26 mouse cellular contexts compared by ENCODE assay signal in the genomic region with DNA sequence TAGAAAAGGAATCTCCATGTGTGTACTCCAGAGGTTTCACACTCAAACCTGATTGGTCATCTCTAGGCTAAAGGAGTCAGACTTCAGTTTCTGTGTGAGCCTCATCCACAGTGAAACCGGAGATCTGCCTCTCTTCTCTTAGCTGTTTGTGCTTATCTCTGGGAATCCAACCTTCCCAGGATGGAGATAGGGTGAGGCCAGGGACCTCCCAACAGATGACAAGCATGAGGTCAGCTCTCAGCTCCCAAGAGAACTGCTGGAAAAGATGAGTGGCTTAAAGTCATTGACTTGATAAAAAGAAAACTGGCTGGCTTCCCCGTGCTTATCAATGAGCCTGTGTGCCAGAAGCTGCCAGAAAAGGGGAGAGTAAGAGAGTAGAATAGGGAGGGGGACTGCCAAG.
DNase-seq lines count a peak whose midpoint lies in the region; ATAC-seq lines count a peak whose summit lies in the region.
"Had no signal": no experiment of that assay in that cellular context is flagged by ENCODE, and none has a peak within 500 bp of the region (broad histone marks: within the 10 kb centered on the region; RNA-seq: fewer than 3 reads in every experiment).

No protein-coding gene starts in this region.

- H3K4me3 ChIP-seq in heart, embryonic 10.5 days = no peak overlapping the region
- H3K4me3 ChIP-seq in heart, embryonic 14.5 days (ENCODE audit: control insufficient read depth in 1 of 2, insufficient read depth in 1 of 2, low read depth in 1 of 2, low read length in 2 of 2) = no peak overlapping the region
- H3K4me3 ChIP-seq in liver, embryonic 13.5 days (replicated peaks) = no peak overlapping the region
- H3K4me3 ChIP-seq: forebrain, embryonic 10.5 days; forebrain, embryonic 13.5 days had no signal

- intact Hi-C loops in heart, postnatal 36 days (cut with DNase I) = no loop called here

- peak; percentile 61; the same call in 1 of the 2 replicates for ATAC-seq in heart, embryonic 14.5 days (ENCODE audit: insufficient number of reproducible peaks, insufficient read depth, low FRiP score, low read depth)
- ATAC-seq in liver, embryonic 13.5 days (ENCODE audit: low read depth) = 0 out of 2 replicates have a peak, but pooled peaks have one; percentile 15
- ATAC-seq: forebrain, embryonic 13.5 days; forebrain, embryonic 16.5 days; inflammation-experienced regulatory T-cells, adult 6 months; intestine, embryonic 16.5 days; Patski had no signal

- H3K27ac ChIP-seq in heart, embryonic 10.5 days = 0 out of 2 replicates have a peak overlapping the region, but pooled peaks have one; percentile 22
- peak overlapping the region in 1 of 2 experiments; percentile 16; a peak in 1 of 4 replicates for H3K27ac ChIP-seq in heart, embryonic 14.5 days (replicated peaks in 1 of 2; ENCODE audit: control insufficient read depth in 1 of 2, insufficient read depth in 1 of 2, low read depth in 2 of 2, low read length in 2 of 2)
- H3K27ac ChIP-seq in liver, embryonic 13.5 days = no peak overlapping the region
- H3K27ac ChIP-seq: forebrain, embryonic 10.5 days; forebrain, embryonic 13.5 days; hindbrain, embryonic 14.5 days; hindbrain, postnatal 0 days had no signal

- H3K9ac ChIP-seq in heart, embryonic 14.5 days (ENCODE audit: low read length) = no peak overlapping the region
- H3K9ac ChIP-seq in liver, embryonic 13.5 days = no peak overlapping the region
- H3K9ac ChIP-seq: forebrain, embryonic 13.5 days; hindbrain, embryonic 14.5 days had no signal

- no peaks in the 10 kb centered on the region for H3K9me3 ChIP-seq in heart, embryonic 10.5 days
- H3K9me3 ChIP-seq in heart, embryonic 14.5 days (ENCODE audit: control insufficient read depth, low read length) = no peaks in the 10 kb centered on the region
- H3K9me3 ChIP-seq in liver, embryonic 13.5 days (replicated peaks) = no peaks in the 10 kb centered on the region
- H3K9me3 ChIP-seq: forebrain, embryonic 10.5 days; forebrain, embryonic 13.5 days had no signal

- H3K27me3 ChIP-seq in heart, embryonic 10.5 days (ENCODE audit: insufficient read depth, poor library complexity, severe bottlenecking) = no peaks in the 10 kb centered on the region
- H3K27me3 ChIP-seq in heart, embryonic 14.5 days (ENCODE audit: control insufficient read depth, insufficient read depth, low read length) = no peaks in the 10 kb centered on the region
- no peaks in the 10 kb centered on the region for H3K27me3 ChIP-seq in liver, embryonic 13.5 days
- H3K27me3 ChIP-seq: CH12.LX; forebrain, embryonic 13.5 days had no signal

- WGBS in heart, embryonic 10.5 days = 8% methylated on average over 2 of the region's 2 CpGs
- WGBS in heart, embryonic 14.5 days = 10% methylated on average over 2 of the region's 2 CpGs
- 16% methylated on average over 2 of the region's 2 CpGs for WGBS in liver, embryonic 13.5 days (ENCODE audit: insufficient replicate concordance)

- H3K4me1 ChIP-seq in heart, embryonic 10.5 days = peaks cover 20% of the 10 kb centered on the region
- peaks cover 9 to 28% of the 10 kb centered on the region in 2 experiments for H3K4me1 ChIP-seq in heart, embryonic 14.5 days (ENCODE audit: control insufficient read depth in 2 of 2, insufficient read depth in 2 of 2, low read length in 2 of 2)
- H3K4me1 ChIP-seq in liver, embryonic 13.5 days (replicated peaks) = no peaks in the 10 kb centered on the region; the same call in 1 of the 2 replicates
- H3K4me1 ChIP-seq: forebrain, embryonic 10.5 days; forebrain, embryonic 13.5 days had no signal

- H3K36me3 ChIP-seq in heart, embryonic 10.5 days = no peaks in the 10 kb centered on the region
- H3K36me3 ChIP-seq in heart, embryonic 14.5 days (ENCODE audit: control insufficient read depth, insufficient read depth, low read length) = no peaks in the 10 kb centered on the region
- no peaks in the 10 kb centered on the region for H3K36me3 ChIP-seq in liver, embryonic 13.5 days
- H3K36me3 ChIP-seq: forebrain, embryonic 10.5 days; G1E had no signal

- no peak for DNase-seq in heart, embryonic 10.5 days (ENCODE audit: low spot score)
- no peak for DNase-seq in heart, adult 8-10 months (ENCODE audit: low spot score)
- DNase-seq in heart, postnatal 36 days = no peak
- DNase-seq in liver, embryonic 13.5 days = no peak
- no peak for DNase-seq in liver
- DNase-seq in thymus, postnatal 0 days (ENCODE audit: low spot score) = no peak
- DNase-seq: adrenal gland, postnatal 10 days; adrenal gland, postnatal 36 days; B cell, adult 2 months; cerebellum, adult 18-20 months; cerebellum, adult 9-10 months; cerebellum, postnatal 14 days; gastrocnemius, postnatal 10 days; gastrocnemius, postnatal 36 days; heart, postnatal 4 days had no signal

- no peak overlapping the region for H3K4me2 ChIP-seq in heart, embryonic 14.5 days (ENCODE audit: low read length)
- H3K4me2 ChIP-seq in liver, embryonic 13.5 days = no peak overlapping the region
- H3K4me2 ChIP-seq: forebrain, embryonic 13.5 days; hindbrain, embryonic 14.5 days had no signal
